Mouse (Mus musculus): ENCODE results near the gene Aen. TPM values are rescaled to one million over a fixed set of nuclear protein-coding genes. Genes with fewer than 3 reads are reported as not detected.

Gene Aen
- polyA plus RNA-seq (2014; fragmentation: Illumina TruSeq; extraction: RNeasy Lipid Tissue Mini Kit (QIAGEN cat#74804); ENCODE audit: low read depth, low replicate concordance) = 34.2 TPM

DNA sequence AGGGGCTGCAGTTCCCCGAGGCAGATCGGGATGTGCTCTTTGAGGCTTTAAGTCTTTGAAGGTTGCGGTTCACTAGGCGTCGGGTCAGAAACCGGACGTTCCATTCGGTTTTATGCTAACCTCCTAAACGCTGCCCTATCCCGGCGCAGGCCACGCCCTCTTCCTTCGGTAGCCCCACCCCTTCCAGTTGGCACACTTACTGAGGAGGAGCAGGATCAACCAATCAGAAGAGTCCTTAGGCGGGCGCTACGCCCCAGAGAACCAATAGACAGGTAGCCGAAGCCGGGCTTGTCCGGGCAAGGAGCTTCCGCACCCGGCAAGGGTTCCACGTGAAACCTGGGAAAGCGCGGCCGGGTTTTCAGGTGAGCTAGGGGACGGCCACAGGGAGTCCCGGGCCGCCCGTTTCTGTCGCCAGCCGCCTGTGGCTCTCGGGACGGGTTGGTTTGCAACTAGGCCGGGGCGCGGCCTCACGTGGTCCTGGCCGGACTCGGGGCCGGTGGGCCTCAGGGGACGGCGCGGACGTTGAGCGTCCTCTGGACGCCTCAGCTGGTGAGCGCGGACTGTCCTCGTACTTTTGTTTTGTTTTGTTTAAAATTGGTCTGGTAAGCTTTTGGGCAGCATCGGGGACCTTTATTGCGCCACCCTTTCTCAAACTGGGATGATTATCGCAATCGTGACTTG is at the start of gene Aen:
Gene Aen, plus strand, starts transcription at position 202 of the 681 bp plus-strand sequence.

DNA sequence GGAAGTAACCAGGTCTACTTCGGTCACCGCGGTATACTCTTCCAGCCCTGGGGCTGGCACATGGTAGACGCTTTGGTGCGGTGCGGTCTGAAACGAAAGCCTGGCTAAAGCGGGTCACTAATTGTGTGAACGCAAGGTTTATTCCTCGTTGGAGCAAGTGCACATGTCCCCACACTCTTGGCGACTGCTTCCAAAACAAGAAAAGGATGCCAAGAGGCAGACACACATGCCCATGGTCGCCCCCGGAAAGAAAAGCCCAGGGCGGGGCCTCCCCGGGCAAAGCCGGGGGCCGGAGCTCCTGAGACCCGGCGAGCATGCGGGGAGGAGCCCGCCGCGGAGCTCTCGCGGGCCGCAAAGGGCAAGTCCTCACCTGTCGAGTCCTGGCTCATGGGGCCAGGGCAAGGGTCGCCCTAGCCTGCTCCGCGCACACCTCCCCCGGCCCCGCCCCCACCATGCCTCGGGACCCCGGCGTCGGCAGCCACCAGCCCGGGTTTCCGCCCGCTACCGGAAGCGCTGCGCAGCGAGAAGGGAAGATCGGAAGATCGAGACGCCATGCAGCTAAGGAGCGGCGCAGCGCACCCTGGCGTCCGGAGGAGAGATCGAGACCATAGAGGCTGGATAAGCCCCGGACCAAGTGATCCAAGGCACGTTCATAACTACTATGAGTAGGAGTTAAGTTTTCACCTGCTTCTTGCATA is 48.8 kb upstream of the Aen start, which contains the start of gene Det1:
Gene Det1, minus strand, starts transcription at position 527 of the 698 bp plus-strand sequence.

DNA sequence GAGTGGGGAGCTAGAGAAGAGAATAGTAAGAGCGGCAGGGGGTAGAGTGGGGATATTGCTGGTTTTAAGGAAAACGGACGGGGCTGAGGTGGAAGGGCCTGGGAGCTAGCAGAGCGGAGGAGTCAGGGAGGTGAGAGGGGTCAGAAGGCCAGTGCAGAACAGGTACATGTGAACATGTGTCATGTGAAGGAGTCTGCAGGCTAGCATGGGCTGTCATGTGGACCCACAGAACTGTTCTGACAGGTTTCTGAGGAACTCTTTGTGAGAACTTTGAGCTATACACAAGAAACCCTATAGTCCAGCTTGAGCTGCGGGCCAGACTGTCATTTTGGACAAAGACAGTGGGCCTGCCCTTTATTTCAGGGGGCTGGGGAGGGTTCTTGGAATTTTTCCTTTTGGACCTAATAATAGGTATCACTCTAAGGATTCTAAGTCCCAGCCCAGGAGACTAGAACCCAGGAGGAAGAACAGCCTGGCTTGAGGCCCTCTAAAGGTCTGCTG is 17.4 kb downstream of the Aen start, which contains the start of gene Isg20:
Gene Isg20, plus strand, starts transcription at position 451 of the 501 bp plus-strand sequence.

Other genes starting within 250 kb of the Aen start
- gene Ntrk3, start 157.8 kb upstream of the Aen start, polyA plus RNA-seq (2014; fragmentation: Illumina TruSeq; extraction: RNeasy Lipid Tissue Mini Kit (QIAGEN cat#74804); ENCODE audit: low read depth, low replicate concordance) = 8.0 TPM
- 27.6 TPM for gene Mrps11, start 112.7 kb upstream of the Aen start, polyA plus RNA-seq (2014; fragmentation: Illumina TruSeq; extraction: RNeasy Lipid Tissue Mini Kit (QIAGEN cat#74804); ENCODE audit: low read depth, low replicate concordance)
- 19.1 TPM for gene Mrpl46, start 112.3 kb upstream of the Aen start, polyA plus RNA-seq (2014; fragmentation: Illumina TruSeq; extraction: RNeasy Lipid Tissue Mini Kit (QIAGEN cat#74804); ENCODE audit: low read depth, low replicate concordance)
- 8.8 TPM for gene Det1, start 48.6 kb upstream of the Aen start, polyA plus RNA-seq (2014; fragmentation: Illumina TruSeq; extraction: RNeasy Lipid Tissue Mini Kit (QIAGEN cat#74804); ENCODE audit: low read depth, low replicate concordance)
- gene Isg20, start 17.6 kb downstream of the Aen start, polyA plus RNA-seq (2014; fragmentation: Illumina TruSeq; extraction: RNeasy Lipid Tissue Mini Kit (QIAGEN cat#74804); ENCODE audit: low read depth, low replicate concordance) = 234 TPM
- 0.11 TPM for gene Acan, start 157.6 kb downstream of the Aen start, polyA plus RNA-seq (2014; fragmentation: Illumina TruSeq; extraction: RNeasy Lipid Tissue Mini Kit (QIAGEN cat#74804); ENCODE audit: low read depth, low replicate concordance)
- gene Hapln3, start 235.2 kb downstream of the Aen start, polyA plus RNA-seq (2014; fragmentation: Illumina TruSeq; extraction: RNeasy Lipid Tissue Mini Kit (QIAGEN cat#74804); ENCODE audit: low read depth, low replicate concordance) = 1.1 TPM